Mouse (Mus musculus): ENCODE data around the gene Cntf. TPM values are rescaled to one million over a fixed set of nuclear protein-coding genes. Genes with fewer than 3 reads are reported as not detected.
A peak's percentile ranks its signal among the peaks of the same experiment; 100 is the strongest.

Cntf gene
- total and polyA plus RNA-seq, 3 experiments, result 1.6 to 3.6 (median 2.2) TPM

DNA sequence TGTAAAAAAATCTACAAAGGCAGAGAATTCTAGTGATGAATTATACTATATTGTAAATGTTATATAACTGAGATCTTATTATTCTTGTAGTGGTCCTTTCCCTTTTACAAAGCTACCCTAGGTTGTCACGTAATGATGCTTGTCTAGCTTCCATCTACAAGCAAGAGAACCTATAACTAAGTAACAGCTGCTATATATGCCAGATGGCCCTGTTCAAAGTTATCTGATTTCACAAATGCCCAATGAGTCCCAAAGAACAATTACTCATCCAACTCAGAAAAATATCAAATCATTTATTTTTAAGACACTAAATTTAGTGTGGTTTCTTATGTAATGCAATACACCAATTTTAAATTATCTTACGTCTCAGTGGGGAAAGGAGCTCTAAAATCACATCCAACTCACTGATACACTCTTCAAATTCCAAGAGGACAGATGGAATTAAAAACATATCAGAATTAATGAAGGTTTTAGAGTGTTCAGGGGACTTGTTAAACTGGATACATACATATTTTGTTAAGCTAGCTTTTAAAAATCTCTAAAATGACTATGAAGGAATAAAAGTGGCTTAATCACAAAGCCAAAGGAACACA is 21.5 kb upstream of the Cntf start:
- Histone ChIP-seq H3K79me2 (replicated peaks; ENCODE audit: control insufficient read depth, extremely low read depth, insufficient read depth, poor library complexity, severe bottlenecking) (peaks cover 58% of the 10 kb centered on the region), H3K27ac (ENCODE audit: insufficient read depth, low read depth) (no peak overlapping the region), H3K4me3 (replicated peaks in 1 of 3; ENCODE audit: low read depth in 2 of 3, low read length in 2 of 3, poor library complexity in 1 of 3) (no peak overlapping the region), H3K9ac (ENCODE audit: insufficient read depth, low read depth) (no peak overlapping the region), H3K36me3 (replicated peaks in 1 of 2; ENCODE audit: control insufficient read depth in 1 of 2, insufficient read depth in 1 of 2, low read length in 1 of 2) (peaks cover 0 to 24% of the 10 kb centered on the region in 2 experiments), H3K9me3 (replicated peaks; ENCODE audit: low read length) (no peaks in the 10 kb centered on the region), H3K4me2 (ENCODE audit: insufficient read depth, low read depth, poor library complexity, severe bottlenecking) (no peak overlapping the region), H3K27me3 (replicated peaks) (no peaks in the 10 kb centered on the region), H3K4me1 (ENCODE audit: control insufficient read depth in 1 of 2, insufficient read depth in 2 of 2) (peaks cover 0 to 42% of the 10 kb centered on the region in 2 experiments; a peak in 2 of 4 replicates)
- dilution Hi-C loops (cut with MboI; ENCODE audit: extremely low pct_ligation_motif_present, extremely low pct_unique_long_range_greater_than_20kb, low sequenced_read_pairs), result no loop called here
- no peak for DNase-seq (ENCODE audit: extremely low read depth)
- in situ Hi-C loops (cut with MboI; ENCODE audit: low pct_ligation_motif_present, low pct_unique_long_range_greater_than_20kb, low sequenced_read_pairs), result no loop called here
- no peak for TF ChIP-seq ZKSCAN1 (IDR thresholded peaks at IDR 0.05; ENCODE audit: borderline replicate concordance, low read depth, low read length)
- no peak for TF ChIP-seq RCOR1 (conservative IDR thresholded peaks at IDR 0.05; ENCODE audit: low read depth, low read length)
- TF ChIP-seq MAX (IDR thresholded peaks at IDR 0.05; ENCODE audit: low read length), result no peak
- TF ChIP-seq ETS1 (conservative IDR thresholded peaks at IDR 0.05; ENCODE audit: low read depth, low read length), result no peak
- TF ChIP-seq USF2 (conservative IDR thresholded peaks at IDR 0.05; ENCODE audit: low read depth, low read length), result no peak
- no peak for TF ChIP-seq EP300 (IDR thresholded peaks at IDR 0.05; ENCODE audit: low read length)
- TF ChIP-seq UBTF (IDR thresholded peaks at IDR 0.05; ENCODE audit: low read depth, low read length), result no peak
- TF ChIP-seq NELFE (IDR thresholded peaks at IDR 0.05; ENCODE audit: low read depth, low read length), result no peak
- TF ChIP-seq MEF2A (IDR thresholded peaks at IDR 0.05; ENCODE audit: borderline replicate concordance, low read depth, low read length), result no peak
- TF ChIP-seq IRF4 (IDR thresholded peaks at IDR 0.05; ENCODE audit: low read depth, low read length), result no peak
- no peak for TF ChIP-seq POLR2A (IDR thresholded peaks at IDR 0.05; ENCODE audit: low read depth, low read length)

DNA sequence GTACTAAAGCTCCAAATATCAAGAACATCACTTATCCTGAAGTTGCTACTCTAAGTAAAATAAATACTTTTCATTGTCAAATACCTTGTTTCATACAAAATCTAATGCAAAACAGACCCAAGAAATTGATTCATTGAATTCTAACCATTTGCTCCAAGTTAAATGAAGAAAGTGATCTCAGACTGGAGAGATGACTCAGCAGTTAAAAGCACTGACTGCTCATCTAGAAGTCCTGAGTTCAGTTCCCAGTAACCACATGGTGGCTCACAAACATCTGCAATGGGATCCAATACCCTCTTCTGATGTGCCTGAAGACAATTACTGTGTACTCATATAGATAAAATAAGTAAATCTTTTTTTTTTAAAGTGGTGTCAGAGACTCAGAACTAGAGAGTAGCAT is 15.0 kb upstream of the Cntf start:
- Histone ChIP-seq H3K4me3 (replicated peaks in 1 of 3; ENCODE audit: low read depth in 2 of 3, low read length in 2 of 3, poor library complexity in 1 of 3) (no peak overlapping the region), H3K4me2 (ENCODE audit: insufficient read depth, low read depth, poor library complexity, severe bottlenecking) (no peak overlapping the region), H3K27ac (ENCODE audit: insufficient read depth, low read depth) (peak overlapping the region; percentile 57; the same call in 1 of the 2 replicates), H3K9me3 (replicated peaks; ENCODE audit: low read length) (no peaks in the 10 kb centered on the region), H3K79me2 (replicated peaks; ENCODE audit: control insufficient read depth, extremely low read depth, insufficient read depth, poor library complexity, severe bottlenecking) (peaks cover 39% of the 10 kb centered on the region), H3K4me1 (ENCODE audit: control insufficient read depth in 1 of 2, insufficient read depth in 2 of 2) (peaks cover 0 to 43% of the 10 kb centered on the region in 2 experiments; a peak in 2 of 4 replicates), H3K36me3 (replicated peaks in 1 of 2; ENCODE audit: control insufficient read depth in 1 of 2, insufficient read depth in 1 of 2, low read length in 1 of 2) (peaks cover 18 to 44% of the 10 kb centered on the region in 2 experiments), H3K9ac (ENCODE audit: insufficient read depth, low read depth) (no peak overlapping the region), H3K27me3 (replicated peaks) (no peaks in the 10 kb centered on the region)
- peak; percentile 48 for DNase-seq (ENCODE audit: extremely low read depth)
- peak; percentile 89 for TF ChIP-seq MAFK (IDR thresholded peaks at IDR 0.05; ENCODE audit: insufficient replicate concordance, low read length)
- peak; percentile 78 for TF ChIP-seq JUND (conservative IDR thresholded peaks at IDR 0.05; ENCODE audit: low read depth, low read length)
- no peak for TF ChIP-seq ZKSCAN1 (IDR thresholded peaks at IDR 0.05; ENCODE audit: borderline replicate concordance, low read depth, low read length)
- TF ChIP-seq BHLHE40 (IDR thresholded peaks at IDR 0.05; ENCODE audit: low read depth, low read length), result no peak
- TF ChIP-seq JUN (IDR thresholded peaks at IDR 0.05; ENCODE audit: insufficient read depth, low read depth, low read length), result peak; percentile 79
- TF ChIP-seq MEF2A (IDR thresholded peaks at IDR 0.05; ENCODE audit: borderline replicate concordance, low read depth, low read length), result peak; percentile 76; the same call in 1 of the 2 replicates
- dilution Hi-C loops (cut with MboI; ENCODE audit: extremely low pct_ligation_motif_present, extremely low pct_unique_long_range_greater_than_20kb, low sequenced_read_pairs) (no loop called here), in situ Hi-C loops (cut with MboI; ENCODE audit: low pct_ligation_motif_present, low pct_unique_long_range_greater_than_20kb, low sequenced_read_pairs) (no loop called here)

All from CH12.LX (cell line).